Comparison of ENCODE assay signal across 20 mouse cellular contexts in genomic region chr10:115518845-115519244, GRCm38 (mm10). TPM values are rescaled to one million over a fixed set of nuclear protein-coding genes. Genes with fewer than 3 reads are reported as not detected.
DNase-seq lines count a peak whose midpoint lies in the region; ATAC-seq lines count a peak whose summit lies in the region.
"Had no signal": no experiment of that assay in that cellular context is flagged by ENCODE, and none has a peak within 500 bp of the region (broad histone marks: within the 10 kb centered on the region; RNA-seq: fewer than 3 reads in every experiment).

No protein-coding gene starts in this region.

- DNase-seq in 416B (ENCODE audit: low read depth) (peak; percentile 12), ES-CJ7 (ENCODE audit: low read depth, low spot score) (peak; percentile 12)
- no peak for DNase-seq in gastrocnemius, postnatal 36 days
- DNase-seq in cerebellum, adult 9-11 months: no peak
- DNase-seq: adrenal gland, adult 2 months; adrenal gland, postnatal 10 days; adrenal gland, postnatal 25 days; B cell, adult 2 months; cerebellum, adult 11 months; cerebellum, adult 18-20 months; cerebellum, adult 8-10 months; cerebellum, postnatal 10 days; cerebellum, postnatal 25 days had no signal

- intact Hi-C loops in gastrocnemius, postnatal 36 days (cut with DNase I): no loop called here

- ATAC-seq in hematopoietic stem cell, adult 5-6 weeks (replicated peaks in 1 of 2; ENCODE audit: insufficient read depth in 1 of 2, low FRiP score in 2 of 2, low TSS enrichment in 1 of 2, low read depth in 1 of 2, poor library complexity in 2 of 2, severe bottlenecking in 2 of 2): peak; percentile 79 to 82
- ATAC-seq: CD4-positive, CD25-positive, alpha-beta regulatory T cell, adult 4 months; forebrain, embryonic 14.5 days; forebrain, embryonic 16.5 days had no signal

RNA-seq across cellular contexts. Expression of gene A930009A15Rik, which starts 50.9 kb away (rescaled TPM):
- not detected in 2 replicates for total RNA-seq in hematopoietic stem cell, adult 5-6 weeks (2017)
- not detected for total RNA-seq in gastrocnemius, postnatal 36 days (2021)
- total RNA-seq: adrenal gland, adult 2 months; adrenal gland, postnatal 10 days; adrenal gland, postnatal 25 days; adrenal gland, postnatal 4 days; CH12.LX; ES-E14 had no signal

Comparison
In these comparisons a context has a peak if more than half of its experiments do, and no peak if none do; other contexts are left out.
1. DNase-seq: peak in 416B (single experiment) and ES-CJ7 (single experiment); none in gastrocnemius, postnatal 36 days (0 of 2) and cerebellum, adult 9-11 months (single experiment).